19 mouse cellular contexts compared by ENCODE assay signal in the genomic region with DNA sequence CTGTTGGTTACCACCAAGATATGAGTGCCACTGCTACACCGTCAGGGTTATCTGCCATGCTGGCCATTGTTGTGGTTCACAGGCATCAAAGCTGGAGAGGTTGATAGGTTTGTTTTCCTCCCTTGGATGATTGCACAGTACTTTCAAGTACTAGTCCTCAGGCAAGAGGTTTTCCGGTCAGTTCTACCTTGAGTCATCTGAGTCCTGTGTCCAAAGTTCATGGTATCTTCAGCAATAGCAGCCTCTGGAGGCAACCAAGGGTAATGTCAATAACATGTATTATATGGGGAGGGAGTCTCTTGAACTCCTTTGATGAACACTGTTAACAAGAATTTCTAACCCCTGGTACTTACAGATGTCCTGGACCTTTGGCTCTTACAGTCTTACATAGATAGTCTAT.
DNase-seq lines count a peak whose midpoint lies in the region; ATAC-seq and TF ChIP-seq lines count a peak whose summit lies in the region.
"Had no signal": no experiment of that assay in that cellular context is flagged by ENCODE, and none has a peak within 500 bp of the region (broad histone marks: within the 10 kb centered on the region; RNA-seq: fewer than 3 reads in every experiment).

No protein-coding gene starts in this region.

- no peaks in the 10 kb centered on the region for H3K27me3 ChIP-seq in heart, adult 2 months (ENCODE audit: control insufficient read depth, insufficient read depth, low read length)
- no peaks in the 10 kb centered on the region for H3K27me3 ChIP-seq in heart, embryonic 10.5 days (ENCODE audit: insufficient read depth, poor library complexity, severe bottlenecking)
- H3K27me3 ChIP-seq in kidney, postnatal 0 days (ENCODE audit: insufficient read depth, low read length), result no peaks in the 10 kb centered on the region
- H3K27me3 ChIP-seq: embryonic facial prominence, embryonic 12.5 days; forebrain, embryonic 15.5 days; hindbrain, embryonic 13.5 days had no signal

- no peaks in the 10 kb centered on the region for H3K36me3 ChIP-seq in heart, adult 2 months (ENCODE audit: control insufficient read depth, insufficient read depth, low read length)
- no peaks in the 10 kb centered on the region for H3K36me3 ChIP-seq in heart, embryonic 10.5 days
- H3K36me3 ChIP-seq in kidney, postnatal 0 days (ENCODE audit: insufficient read depth, low read length), result no peaks in the 10 kb centered on the region
- H3K36me3 ChIP-seq: embryonic facial prominence, embryonic 12.5 days; forebrain, embryonic 15.5 days; G1E; hindbrain, embryonic 13.5 days had no signal

- WGBS in heart, adult 2 months, result 88% methylated on average over 2 of the region's 2 CpGs
- 80% methylated on average over 2 of the region's 2 CpGs for WGBS in heart, embryonic 10.5 days
- WGBS in kidney, postnatal 0 days, result 95% methylated on average over 2 of the region's 2 CpGs

- TF ChIP-seq POLR2A in heart, adult 2 months (IDR thresholded peaks at IDR 0.05; ENCODE audit: insufficient read depth, low read depth, low read length), result no peak

- H3K4me1 ChIP-seq in heart, adult 2 months (ENCODE audit: control insufficient read depth, insufficient read depth, low read length), result no peaks in the 10 kb centered on the region
- H3K4me1 ChIP-seq in heart, embryonic 10.5 days, result 0 out of 2 replicates have a peak, but pooled peaks cover 5% of the 10 kb centered on the region
- H3K4me1 ChIP-seq in kidney, postnatal 0 days (replicated peaks; ENCODE audit: insufficient read depth, low read length), result no peaks in the 10 kb centered on the region
- H3K4me1 ChIP-seq: embryonic facial prominence, embryonic 12.5 days; forebrain, embryonic 15.5 days; hindbrain, embryonic 13.5 days had no signal

- peak; percentile 20 for TF ChIP-seq CTCF in heart, adult 2 months (IDR thresholded peaks at IDR 0.05)
- peak; percentile 34 for TF ChIP-seq CTCF in kidney, postnatal 0 days (IDR thresholded peaks at IDR 0.05; ENCODE audit: low read depth)

- H3K27ac ChIP-seq in heart, adult 2 months, result no peak overlapping the region
- no peak overlapping the region for H3K27ac ChIP-seq in heart, embryonic 10.5 days
- no peak overlapping the region for H3K27ac ChIP-seq in kidney, postnatal 0 days
- H3K27ac ChIP-seq: embryonic facial prominence, embryonic 12.5 days; forebrain, embryonic 15.5 days; hindbrain, embryonic 13.5 days; hindbrain, postnatal 0 days had no signal

- H3K4me2 ChIP-seq in kidney, postnatal 0 days (ENCODE audit: low read length), result no peak overlapping the region
- H3K4me2 ChIP-seq: embryonic facial prominence, embryonic 12.5 days; forebrain, embryonic 15.5 days; hindbrain, embryonic 13.5 days had no signal

- TF ChIP-seq EP300 in heart, adult 2 months (IDR thresholded peaks at IDR 0.05; ENCODE audit: insufficient read depth, low read depth, low read length), result no peak

- intact Hi-C loops in heart, adult 2 months (cut with DNase I), result no loop called here

- no peaks in the 10 kb centered on the region for H3K9me3 ChIP-seq in heart, embryonic 10.5 days
- no peaks in the 10 kb centered on the region for H3K9me3 ChIP-seq in kidney, postnatal 0 days (replicated peaks; ENCODE audit: low read length)
- H3K9me3 ChIP-seq: embryonic facial prominence, embryonic 12.5 days; forebrain, embryonic 15.5 days; hindbrain, embryonic 13.5 days had no signal

- no peak for DNase-seq in heart, adult 2 months
- DNase-seq in heart, embryonic 10.5 days (ENCODE audit: low spot score), result no peak
- DNase-seq in kidney, postnatal 0 days (ENCODE audit: low spot score), result no peak
- no peak for DNase-seq in kidney, adult 11 months
- peak; percentile 39 for DNase-seq in 3T3-L1 (ENCODE audit: low read depth, low spot score)
- no peak for DNase-seq in urinary bladder, postnatal 4 days (ENCODE audit: low spot score in 2 of 2)
- DNase-seq: adrenal gland, postnatal 10 days; B cell, adult 2 months; cerebellum, adult 11 months; cerebellum, adult 8-10 months; cerebellum, postnatal 14 days; gastrocnemius, postnatal 10 days; heart, postnatal 10 days had no signal

- H3K4me3 ChIP-seq in heart, adult 2 months, result no peak overlapping the region
- H3K4me3 ChIP-seq in heart, embryonic 10.5 days, result no peak overlapping the region
- H3K4me3 ChIP-seq in kidney, postnatal 0 days (replicated peaks; ENCODE audit: low read depth, low read length), result no peak overlapping the region
- H3K4me3 ChIP-seq: embryonic facial prominence, embryonic 12.5 days; forebrain, embryonic 15.5 days; hindbrain, embryonic 13.5 days had no signal

- ATAC-seq in kidney, postnatal 0 days (replicated peaks; ENCODE audit: low FRiP score, low read depth), result no peak
- ATAC-seq: CD4-positive, CD25-positive, alpha-beta regulatory T cell, adult 4 months; forebrain, embryonic 15.5 days; hindbrain, postnatal 0 days had no signal

- H3K9ac ChIP-seq in heart, adult 2 months (ENCODE audit: low read depth, low read length), result no peak overlapping the region
- H3K9ac ChIP-seq in kidney, postnatal 0 days (ENCODE audit: low read depth, low read length), result no peak overlapping the region
- H3K9ac ChIP-seq: embryonic facial prominence, embryonic 12.5 days; forebrain, embryonic 15.5 days; hindbrain, embryonic 13.5 days had no signal

- no peaks in the 10 kb centered on the region for H3K79me2 ChIP-seq in heart, adult 2 months (replicated peaks; ENCODE audit: control insufficient read depth, insufficient read depth, low read length)
